Mouse (Mus musculus) retina, adult 2 months (tissue): ENCODE results near the gene Zwilch.
"Not testable (repeated sequence)": the region's sequence is repeated elsewhere in the genome, so short reads cannot be mapped to it uniquely, and the experiment has no call there.

Experiments used
- DNase-seq: peaks from one replicate; pipeline ENCODE4 v3.0.0-alpha.2; 2012; ENCODE audit warnings: low read depth, low spot score

The Zwilch gene

GRCm38 (mm10) chr9:64172816-64173665 is at the start of gene Zwilch, which contains the start of gene Rpl4:
Gene Zwilch (minus strand): TSS chr9:64173104.
Gene Rpl4 (plus strand): TSS chr9:64173375.
- peak; percentile 91 for DNase-seq

GRCm38 (mm10) chr9:64222098-64222497 is 49.2 kb upstream of the Zwilch start:
- no peak for DNase-seq

DNA sequence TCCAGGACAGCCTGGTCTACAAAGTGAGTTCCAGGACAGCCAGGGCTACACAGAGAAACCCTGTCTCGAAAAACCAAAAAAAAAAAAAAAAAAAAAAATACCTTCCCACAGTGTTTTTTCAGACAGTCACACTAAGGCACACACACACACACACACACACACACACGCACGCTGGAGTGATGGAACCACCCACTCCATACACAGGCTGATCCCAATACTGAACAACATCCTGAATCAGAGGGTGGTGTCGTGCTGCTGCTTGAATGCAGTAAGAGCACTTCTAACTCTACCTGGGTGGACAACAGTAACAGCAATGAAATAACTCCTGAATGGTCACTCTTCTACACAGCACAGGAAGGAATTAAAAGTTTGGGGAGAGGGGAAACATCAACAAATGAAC is 48.6 kb upstream of the Zwilch start:
- no peak for DNase-seq

DNA sequence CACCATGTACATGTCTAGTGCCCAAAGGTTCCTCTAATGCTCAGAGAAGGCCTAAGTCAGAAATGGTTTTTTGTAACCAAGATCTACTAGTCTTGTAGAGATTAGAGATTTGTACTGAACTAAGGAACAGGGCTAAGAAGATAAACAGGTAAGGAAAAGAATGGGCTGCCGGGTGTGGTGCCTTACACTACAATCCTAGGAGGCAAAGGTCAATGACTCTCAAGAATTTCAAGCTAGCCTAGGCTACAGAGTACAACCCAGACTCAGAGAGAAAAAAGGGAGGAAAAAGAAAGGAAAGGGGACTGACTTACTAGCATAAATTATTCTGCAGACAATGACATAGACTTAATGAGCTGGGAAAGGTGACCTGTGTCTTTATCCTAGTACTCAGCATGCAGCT is 47.7 kb upstream of the Zwilch start:
- DNase-seq, result no peak

- no peak for DNase-seq
These were observed 47.0 kb upstream of the Zwilch start for GRCm38 (mm10) chr9:64219772-64220420.

DNA sequence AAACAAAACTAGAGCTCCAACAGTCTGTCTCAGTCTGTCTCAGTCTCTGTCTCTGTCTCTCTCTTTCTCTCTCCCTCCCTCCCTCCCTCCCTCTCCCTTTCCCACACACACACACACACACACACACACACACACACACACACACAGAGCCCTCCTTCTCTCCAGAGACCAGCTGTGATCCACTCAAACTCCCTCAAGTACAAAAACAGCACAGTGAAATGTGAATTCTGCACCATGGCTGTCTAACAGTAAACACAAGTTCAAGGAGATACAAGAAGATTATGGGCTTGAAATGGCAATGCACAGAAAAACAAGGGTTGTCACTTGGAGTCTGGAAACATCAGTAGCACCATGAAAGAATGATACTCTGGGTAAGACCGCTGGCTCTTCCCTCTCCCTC is 46.4 kb upstream of the Zwilch start:
- no peak for DNase-seq

DNA sequence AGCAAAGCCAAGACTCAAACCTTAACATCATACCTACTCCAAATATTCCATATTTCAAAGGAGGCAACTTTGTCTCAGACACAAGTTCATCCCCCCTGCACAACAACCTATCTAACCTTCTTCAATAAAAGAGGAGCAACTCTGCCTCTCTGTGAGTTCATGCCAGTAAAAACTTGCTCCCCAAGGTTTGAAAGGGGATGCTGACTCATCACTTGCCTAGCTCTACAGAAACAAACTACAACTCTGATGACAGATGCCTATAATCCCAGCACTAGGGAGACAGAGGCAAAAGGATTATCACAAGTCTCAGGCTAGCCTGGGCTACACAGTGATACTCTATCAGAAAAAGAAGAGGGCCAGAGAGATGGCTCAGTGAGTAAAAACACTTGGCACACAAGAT is 45.0 kb upstream of the Zwilch start:
- no peak for DNase-seq

GRCm38 (mm10) chr9:64216641-64217040 is 43.7 kb upstream of the Zwilch start:
- DNase-seq, result no peak

GRCm38 (mm10) chr9:64216090-64216489 is 43.2 kb upstream of the Zwilch start:
- DNase-seq, result no peak

DNA sequence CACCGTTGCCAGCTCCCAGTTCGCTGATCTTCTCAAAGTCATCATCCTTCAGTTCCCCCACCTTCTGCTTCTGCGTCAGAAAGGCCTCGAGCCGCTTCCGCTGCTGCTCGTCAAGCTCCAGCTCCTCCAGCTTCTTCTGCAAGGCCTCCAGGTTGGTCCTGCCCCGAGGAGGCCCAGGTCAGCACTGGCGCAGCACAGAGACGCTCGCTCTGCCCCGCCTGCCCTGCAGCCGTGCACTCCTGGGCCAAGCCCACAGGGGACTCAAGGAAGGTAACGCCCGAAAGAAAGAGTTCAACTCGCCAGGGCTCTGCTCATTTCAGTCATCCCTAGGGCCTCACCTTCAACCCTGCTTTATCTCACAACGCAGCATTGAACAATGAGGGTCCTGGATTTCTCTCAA is 41.5 kb upstream of the Zwilch start:
- DNase-seq, result no peak

- DNase-seq, result no peak
These were observed 34.7 kb upstream of the Zwilch start for GRCm38 (mm10) chr9:64207509-64208084.

GRCm38 (mm10) chr9:64202866-64203265 is 30.0 kb upstream of the Zwilch start:
- DNase-seq, result no peak

DNA sequence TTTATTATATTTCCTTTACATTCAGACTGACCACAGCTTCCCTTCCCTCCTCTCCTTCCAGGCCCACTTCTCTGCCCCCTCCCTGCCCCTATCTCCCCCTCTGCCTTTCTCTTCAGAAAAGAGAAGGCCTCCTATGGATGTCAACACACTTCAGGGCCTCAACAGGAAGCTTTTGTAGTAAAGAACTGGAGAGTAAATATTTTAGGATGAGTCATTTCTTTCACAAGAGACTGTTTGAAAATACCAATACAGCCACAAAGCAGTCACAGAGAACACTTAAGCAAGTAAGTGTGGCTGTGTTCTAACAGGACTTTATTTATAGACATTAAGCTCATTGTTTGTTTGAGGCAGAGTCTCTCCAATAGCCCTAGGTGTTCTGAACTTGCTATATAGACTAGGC is 29.4 kb upstream of the Zwilch start:
- no peak for DNase-seq

- DNase-seq, result no peak
These were observed 27.0 kb upstream of the Zwilch start for GRCm38 (mm10) chr9:64199897-64200296.

DNA sequence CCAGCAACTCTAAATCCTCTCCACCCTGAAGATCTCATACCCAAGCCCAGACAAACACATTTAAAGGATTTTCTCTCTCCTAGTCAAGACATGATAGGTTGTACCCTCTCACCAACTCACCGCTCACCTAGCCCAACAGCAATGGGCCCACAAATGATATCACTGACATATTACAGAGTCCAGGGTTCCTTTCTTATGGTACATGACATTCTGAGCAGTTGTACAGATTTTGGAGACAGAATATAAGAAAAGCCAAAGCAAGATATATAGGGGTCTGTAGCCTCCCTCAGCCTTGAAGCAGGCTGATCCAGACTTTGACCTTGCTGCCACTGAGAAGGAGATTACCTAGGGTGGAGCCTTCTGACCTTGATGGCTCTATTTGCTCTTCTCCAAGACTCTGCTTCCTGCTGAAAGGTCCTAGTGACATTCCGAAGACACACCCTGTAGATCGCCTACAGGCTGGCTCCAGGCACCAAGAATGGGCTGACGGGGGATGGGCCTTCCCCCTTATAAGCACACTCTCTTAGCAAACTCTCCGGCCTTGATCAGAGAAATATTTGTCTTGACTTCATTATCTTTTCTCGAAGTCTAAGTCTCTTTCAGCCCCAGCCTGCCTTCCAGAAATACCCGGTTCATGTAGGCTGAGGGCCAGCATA is 26.0 kb upstream of the Zwilch start:
- DNase-seq, result not testable (repeated sequence)

- no peak for DNase-seq
These were observed 25.3 kb upstream of the Zwilch start for GRCm38 (mm10) chr9:64198068-64198762.

DNA sequence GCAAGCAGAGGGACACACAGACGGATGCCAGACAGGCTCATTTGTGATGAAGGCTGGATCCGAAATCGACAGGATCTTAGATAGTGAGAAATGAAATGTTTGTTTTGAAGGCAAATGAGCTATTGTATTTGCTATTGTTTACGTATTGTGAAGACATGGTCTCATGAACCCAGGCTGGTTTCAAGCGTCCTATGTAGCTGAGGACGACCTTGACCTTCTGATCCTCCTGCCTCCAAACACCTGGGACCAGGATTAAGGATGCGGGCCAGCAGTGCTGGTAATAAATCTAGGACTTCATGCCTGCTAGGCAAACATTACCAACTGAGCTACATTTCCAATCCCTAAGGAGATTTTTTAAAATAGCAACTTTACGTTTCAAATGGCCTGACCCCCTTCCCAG is 24.6 kb upstream of the Zwilch start:
- no peak for DNase-seq

- peak; percentile 30 for DNase-seq
These were observed 22.6 kb upstream of the Zwilch start for GRCm38 (mm10) chr9:64195554-64195953.

GRCm38 (mm10) chr9:64193879-64194278 is 21.0 kb upstream of the Zwilch start:
- DNase-seq, result no peak

DNA sequence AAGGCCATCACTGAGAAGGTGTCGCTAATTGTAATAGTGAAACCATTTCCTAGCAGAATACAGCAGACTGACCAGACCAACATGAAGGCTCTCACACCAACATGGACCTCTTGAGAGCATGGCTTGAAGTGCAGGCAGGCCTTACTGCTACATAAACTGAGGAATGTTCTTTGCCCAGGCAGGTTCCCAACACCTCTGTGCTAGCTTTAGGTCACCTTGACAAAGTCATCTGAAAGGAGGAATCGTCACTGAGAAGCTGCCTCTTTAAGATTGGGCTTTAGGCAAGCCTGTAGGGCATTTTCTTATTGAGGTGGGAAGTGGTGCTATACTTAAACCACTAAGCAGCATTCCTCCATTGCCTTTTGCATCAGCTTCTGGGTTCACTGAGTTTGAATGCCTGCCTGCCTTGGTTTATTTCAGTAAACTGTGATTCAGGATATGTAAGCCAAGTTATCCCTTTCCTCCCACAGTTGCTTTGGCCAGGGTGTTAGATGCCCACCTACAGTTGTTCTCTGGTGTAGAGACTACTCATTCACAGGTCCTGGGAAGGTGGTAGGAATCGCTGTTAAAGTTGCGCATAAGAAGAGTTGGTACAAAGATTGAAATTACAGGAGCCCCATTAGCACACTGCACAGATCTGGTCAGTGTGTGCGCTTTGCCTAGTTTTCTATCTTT is 11.4 kb upstream of the Zwilch start:
- DNase-seq, result no peak

DNA sequence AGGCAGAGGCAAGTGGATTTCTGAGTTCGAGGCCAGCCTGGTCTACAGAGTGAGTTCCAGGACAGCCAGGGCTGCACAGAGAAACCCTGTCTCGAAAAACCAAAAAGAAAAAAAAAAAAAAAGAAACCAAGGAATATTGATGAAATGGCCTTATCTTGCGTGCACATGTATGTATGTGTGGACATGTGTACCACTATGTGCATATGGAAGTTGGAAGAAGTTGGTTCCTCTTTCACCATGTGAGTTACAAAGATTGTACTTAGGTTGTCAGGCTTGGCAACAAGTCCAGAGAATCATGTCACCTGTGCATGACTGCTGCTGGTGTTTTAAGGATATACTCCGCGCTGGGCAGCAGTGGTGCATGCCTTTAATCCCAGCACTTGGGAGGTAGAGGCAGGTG is 10.4 kb upstream of the Zwilch start:
- not testable (repeated sequence) for DNase-seq
